Mouse (Mus musculus): ENCODE data around the gene Crb2. TPM values are rescaled to one million over a fixed set of nuclear protein-coding genes. Genes with fewer than 3 reads are reported as not detected.

The Crb2 gene
- total RNA-seq, 2 experiments from 2014 or later: 0.07 to 0.28 TPM

DNA sequence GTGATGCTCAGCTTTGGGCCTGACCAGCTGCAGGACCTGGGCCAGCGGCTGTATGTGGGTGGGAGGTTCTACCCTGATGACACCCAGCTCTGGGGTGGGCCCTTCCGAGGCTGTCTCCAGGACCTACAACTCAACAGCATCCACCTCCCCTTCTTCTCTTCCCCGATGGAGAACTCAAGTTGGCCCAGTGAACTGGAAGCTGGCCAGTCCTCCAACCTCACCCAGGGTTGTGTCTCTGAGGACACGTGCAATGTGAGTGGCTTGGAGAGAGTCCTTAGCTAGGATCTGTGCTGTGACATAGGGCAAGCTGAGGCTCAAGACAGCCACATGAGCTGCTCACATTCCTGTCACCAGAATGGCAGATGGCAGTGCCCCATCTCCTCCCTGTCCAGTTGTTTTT lies 15.3 kb downstream of the Crb2 start:
- intact Hi-C loops (cut with DNase I): no loop called here

GRCm38 (mm10) chr2:37796021-37796420 lies 20.0 kb downstream of the Crb2 start:
- intact Hi-C loops (cut with DNase I): no loop called here
- no peak for DNase-seq

More for the DNA sequence above, 15.3 kb downstream of the Crb2 start:
- no peak for DNase-seq

- intact Hi-C loops (cut with DNase I): no loop called here
Measured at GRCm38 (mm10) chr2:37797046-37797445, 21.0 kb downstream of the Crb2 start.

DNA sequence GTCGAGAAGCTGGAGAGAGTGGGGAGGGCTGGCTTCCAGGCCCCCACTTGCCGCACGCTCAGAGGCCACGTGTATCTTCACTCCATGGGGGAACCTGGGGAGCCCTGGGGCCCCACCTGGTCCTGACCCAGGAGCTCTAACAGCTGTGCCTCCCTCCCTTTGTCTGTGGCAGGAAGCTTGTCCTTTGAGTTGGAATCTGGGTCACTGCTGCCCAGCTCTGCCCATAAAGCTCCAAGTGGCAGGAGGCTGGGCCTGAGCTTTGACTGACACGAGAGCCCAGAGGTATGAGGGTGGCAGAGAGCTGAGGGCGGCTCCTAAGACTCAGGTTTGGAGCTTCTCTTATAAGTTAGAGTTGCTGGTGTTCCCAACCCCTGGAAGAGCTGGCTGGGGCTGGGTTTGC lies 23.1 kb downstream of the Crb2 start:
- intact Hi-C loops (cut with DNase I): no loop called here
- no peak for DNase-seq

More at GRCm38 (mm10) chr2:37797046-37797445, 21.0 kb downstream of the Crb2 start:
- DNase-seq: no peak

DNA sequence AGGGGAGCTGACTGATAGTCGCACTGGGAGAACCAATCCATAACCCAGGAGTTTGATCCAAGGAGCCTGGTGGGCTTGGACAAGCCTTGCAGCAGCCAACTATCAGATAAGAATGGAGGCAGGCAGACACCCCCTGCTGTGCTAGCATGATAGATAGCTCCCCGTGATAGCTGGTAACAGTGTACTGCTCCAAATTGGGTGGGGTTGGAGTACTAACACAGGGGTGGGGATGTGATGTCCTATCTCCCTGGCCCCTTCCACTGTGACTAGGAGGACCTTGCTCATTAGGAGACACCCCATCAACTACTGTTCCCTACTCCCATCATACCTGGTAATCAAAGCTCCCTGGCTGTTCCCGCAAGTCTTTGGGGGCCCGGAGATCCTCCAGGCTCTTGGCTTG lies 25.6 kb downstream of the Crb2 start:
- intact Hi-C loops (cut with DNase I): no loop called here
- DNase-seq: no peak

DNA sequence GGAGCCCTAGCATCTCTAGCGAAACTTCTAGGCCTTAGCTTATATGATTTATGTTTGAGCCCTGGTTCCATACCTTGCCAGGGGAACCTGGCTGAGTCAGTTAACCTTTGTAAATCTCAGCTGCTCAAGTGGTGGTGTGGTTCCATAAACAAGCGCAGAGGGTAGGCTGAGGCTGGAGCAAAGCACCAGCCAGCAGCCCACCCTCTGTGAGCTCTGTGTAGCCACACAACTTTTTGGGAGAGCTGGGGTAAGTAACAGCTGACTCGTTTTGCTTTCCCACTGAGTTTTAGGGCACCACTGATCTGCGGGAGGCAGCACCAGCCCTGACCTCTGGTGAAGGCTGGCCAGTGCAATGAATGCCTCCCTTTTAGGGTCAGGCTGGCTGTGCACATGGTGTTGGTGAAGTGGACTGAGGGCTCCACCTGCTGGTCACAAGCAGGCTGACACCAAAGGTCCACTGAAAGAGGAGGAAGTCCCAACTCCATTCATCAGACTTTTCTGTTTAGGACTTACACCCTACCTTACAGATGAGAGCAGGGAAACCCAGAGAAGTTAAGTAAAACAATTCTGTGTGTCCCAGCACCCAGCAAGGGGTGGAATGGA lies 26.7 kb downstream of the Crb2 start:
- DNase-seq: peak; percentile 34 to 48
- intact Hi-C loops (cut with DNase I): no loop called here

DNA sequence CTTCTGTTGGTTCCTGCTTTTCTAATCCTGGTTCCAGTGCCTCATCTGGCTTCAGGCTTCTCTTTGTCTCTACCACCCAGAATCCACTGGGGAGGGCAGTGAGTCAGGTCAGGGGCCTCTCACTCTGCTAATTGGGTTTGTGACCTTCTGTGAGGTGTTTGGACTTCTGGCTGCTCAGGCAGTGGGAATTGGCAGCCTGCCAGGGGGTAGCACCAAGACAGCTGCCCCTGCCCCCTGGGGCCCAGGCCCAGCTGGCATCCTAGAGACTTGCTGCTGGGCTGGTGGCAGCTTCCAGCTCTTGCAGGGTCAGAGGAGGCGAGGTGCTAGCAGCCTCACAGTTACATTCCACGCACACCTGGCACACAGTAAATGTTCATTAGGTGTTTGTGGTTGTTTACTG lies 35.6 kb downstream of the Crb2 start:
- DNase-seq: no peak
- intact Hi-C loops (cut with DNase I): no loop called here

DNA sequence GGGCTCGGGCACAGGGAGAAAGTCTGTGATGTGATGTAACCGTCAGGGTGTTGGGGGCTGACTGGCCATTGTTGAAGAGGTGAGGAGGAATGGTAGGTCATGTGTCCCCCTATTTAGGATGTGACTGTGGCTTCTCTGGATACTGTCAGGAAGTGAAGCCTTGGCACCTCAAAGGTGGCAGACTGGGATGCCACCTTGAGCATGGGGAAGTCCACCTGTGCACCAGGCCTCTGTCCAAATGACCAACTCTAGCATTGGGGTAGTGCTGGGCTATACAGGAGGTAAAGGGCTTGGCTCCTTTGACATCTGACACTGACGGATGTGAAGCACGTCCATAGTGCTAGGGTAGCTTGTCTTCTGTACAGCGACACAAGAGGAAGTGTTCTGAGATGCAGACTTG lies 36.4 kb downstream of the Crb2 start:
- DNase-seq: no peak

DNA sequence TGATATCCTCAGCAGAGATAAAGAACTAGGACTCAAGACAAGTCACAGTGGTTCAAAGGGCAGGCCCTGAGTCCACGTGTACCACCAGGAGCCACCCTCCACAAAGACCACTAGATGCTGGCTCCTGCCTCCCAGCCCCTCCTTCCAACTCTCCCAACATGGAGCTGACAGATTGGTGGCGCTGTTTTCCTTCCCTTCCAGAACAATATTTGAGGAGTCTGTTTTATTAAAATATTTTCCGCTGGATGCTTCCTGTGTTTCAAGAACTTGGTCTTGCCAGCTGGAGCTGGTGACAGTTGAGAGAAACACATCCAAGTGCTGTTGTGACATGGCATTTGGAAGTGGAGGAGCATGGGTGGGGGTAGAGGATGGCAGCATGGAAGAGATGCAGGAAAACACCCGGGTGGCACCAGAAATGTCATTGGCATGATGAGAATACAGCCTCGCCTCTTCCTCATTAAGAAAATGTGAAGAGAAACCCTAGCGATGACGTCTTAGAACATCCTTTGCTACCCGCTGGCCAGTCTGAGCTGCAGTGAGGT lies 38.8 kb downstream of the Crb2 start:
- DNase-seq: no peak

More for the DNA sequence above, 36.4 kb downstream of the Crb2 start:
- intact Hi-C loops (cut with DNase I): no loop called here

DNA sequence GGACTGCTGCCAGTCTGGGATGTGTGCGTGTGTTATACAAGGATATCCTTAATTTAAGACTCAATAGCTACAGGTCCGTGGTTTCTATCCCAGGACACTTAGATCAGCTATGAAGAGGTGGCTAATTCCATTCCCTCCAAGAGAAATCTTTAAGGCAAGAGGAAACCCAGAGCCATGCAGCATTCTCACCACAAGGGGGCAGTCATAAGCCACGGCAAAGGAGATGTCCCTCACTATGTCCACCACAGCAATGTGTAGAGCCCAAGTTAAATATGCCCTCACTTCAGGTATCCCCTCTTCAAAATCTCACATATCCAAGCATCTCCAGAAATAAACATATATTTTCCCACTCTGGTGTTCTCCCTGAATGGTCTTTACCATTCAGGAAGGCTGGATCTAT lies 39.6 kb downstream of the Crb2 start:
- intact Hi-C loops (cut with DNase I): loop anchor here (5.0 kb wide), 1 partner anchor 562 kb away; no protein-coding TSS in a partner anchor
- peak; percentile 47 to 60 for DNase-seq

More for the DNA sequence above, 38.8 kb downstream of the Crb2 start:
- intact Hi-C loops (cut with DNase I): loop anchor here (5.0 kb wide), 1 partner anchor 562 kb away; no protein-coding TSS in a partner anchor

- intact Hi-C loops (cut with DNase I): loop anchor here (5.0 kb wide), 1 partner anchor 558 kb away; no protein-coding TSS in a partner anchor
- no peak for DNase-seq
Measured at GRCm38 (mm10) chr2:37818761-37819525, 42.9 kb downstream of the Crb2 start.

GRCm38 (mm10) chr2:37819526-37820152 lies 43.6 kb downstream of the Crb2 start:
- no peak for DNase-seq
- intact Hi-C loops (cut with DNase I): loop anchor here (5.0 kb wide), 1 partner anchor 558 kb away; no protein-coding TSS in a partner anchor

GRCm38 (mm10) chr2:37822122-37822521 lies 46.1 kb downstream of the Crb2 start:
- no peak for DNase-seq
- intact Hi-C loops (cut with DNase I): no loop called here

DNA sequence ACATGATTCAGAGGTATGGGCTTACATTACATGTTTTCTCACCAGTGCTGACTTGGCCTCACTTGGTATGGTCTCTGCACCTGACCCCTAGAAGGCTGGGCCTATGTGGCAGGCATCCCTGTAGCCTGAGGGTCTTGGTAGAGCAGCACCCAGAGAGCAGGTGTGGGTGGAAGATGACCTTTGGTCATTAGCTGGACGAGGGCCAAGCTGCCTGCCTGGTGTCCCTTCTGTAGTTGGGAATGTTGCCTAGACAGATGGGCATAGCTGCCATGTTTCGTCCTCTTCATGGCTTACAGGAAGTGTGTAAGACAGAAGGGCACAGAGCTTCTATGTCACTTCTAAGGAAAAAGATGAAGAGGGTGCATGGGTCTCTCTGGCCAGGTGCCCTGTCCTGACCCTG lies 47.8 kb downstream of the Crb2 start:
- no peak for DNase-seq
- intact Hi-C loops (cut with DNase I): no loop called here

DNA sequence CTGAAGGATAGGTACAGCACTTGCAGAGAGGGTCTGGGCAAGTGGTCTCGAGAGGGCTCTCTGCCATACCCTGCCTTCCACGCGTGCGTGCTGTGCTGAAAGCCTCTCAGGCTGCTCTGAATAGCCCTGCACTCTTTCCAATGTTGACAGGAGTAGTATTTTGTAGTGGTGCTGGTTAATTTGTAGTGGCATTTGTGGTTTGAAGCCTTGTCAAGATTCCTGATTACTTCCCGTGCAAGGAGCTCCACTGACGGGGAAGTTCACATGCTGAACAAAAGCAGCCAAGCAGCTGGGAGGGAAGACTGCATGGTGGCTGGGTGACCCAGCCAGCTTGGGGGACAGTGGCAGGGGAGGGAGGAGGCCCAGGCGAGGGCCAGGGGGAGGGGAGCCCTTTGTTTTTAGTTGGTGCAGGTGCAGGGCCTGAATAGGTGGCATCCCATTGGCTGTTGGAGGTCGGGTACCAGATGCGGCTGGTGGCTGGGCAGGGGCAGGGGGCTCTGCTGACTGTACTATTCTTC lies 53.8 kb downstream of the Crb2 start:
- intact Hi-C loops (cut with DNase I): no loop called here
- DNase-seq: no peak

GRCm38 (mm10) chr2:37832253-37832652 lies 56.2 kb downstream of the Crb2 start:
- intact Hi-C loops (cut with DNase I): no loop called here
- no peak for DNase-seq

- intact Hi-C loops (cut with DNase I): loop anchor here (5.0 kb wide), 1 partner anchor 895 kb away; no protein-coding TSS in a partner anchor
- DNase-seq: no peak
Measured at GRCm38 (mm10) chr2:37836926-37837325, 60.9 kb downstream of the Crb2 start.

- DNase-seq: no peak
- intact Hi-C loops (cut with DNase I): loop anchor here (5.0 kb wide), 1 partner anchor 895 kb away; no protein-coding TSS in a partner anchor
Measured at GRCm38 (mm10) chr2:37837542-37837941, 61.5 kb downstream of the Crb2 start.

DNA sequence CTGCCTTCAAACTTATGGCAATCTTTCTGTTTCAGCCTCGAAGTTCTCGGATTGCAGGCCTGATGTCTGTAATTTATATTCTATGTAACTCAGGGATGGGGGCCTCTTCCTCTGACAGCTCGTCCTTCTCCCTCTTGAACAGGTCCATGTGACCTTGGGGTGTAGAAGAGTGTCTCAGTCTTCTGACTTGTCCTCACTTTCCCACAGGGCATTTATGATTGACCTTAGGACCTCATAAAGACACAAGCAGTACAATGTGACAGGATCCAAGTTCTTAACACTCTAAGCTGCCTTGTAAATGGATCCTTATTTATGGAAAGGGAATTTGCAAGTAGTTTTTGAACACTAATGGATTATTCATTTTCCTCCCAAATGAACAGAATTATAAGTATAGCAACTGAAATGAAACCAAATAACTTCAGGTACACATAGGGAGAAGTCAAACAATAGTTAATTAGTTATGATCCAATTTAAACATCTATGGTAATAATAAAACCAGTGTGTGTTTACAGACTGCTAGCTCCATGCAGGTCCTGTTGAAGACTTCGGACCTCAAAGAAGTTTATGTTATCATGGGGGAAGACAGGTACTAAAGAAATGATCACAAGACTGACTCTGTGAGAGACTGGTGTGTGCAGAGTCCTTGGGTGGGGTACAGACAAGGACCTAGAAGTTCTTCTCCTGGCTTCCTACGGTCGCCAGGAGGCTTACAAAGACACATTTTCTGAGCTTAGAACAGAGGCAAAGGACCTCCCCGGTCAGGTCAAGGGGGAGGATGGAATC lies 62.3 kb downstream of the Crb2 start:
- DNase-seq: no peak
- intact Hi-C loops (cut with DNase I): loop anchor here (5.0 kb wide), 1 partner anchor 894 kb away; no protein-coding TSS in a partner anchor

DNA sequence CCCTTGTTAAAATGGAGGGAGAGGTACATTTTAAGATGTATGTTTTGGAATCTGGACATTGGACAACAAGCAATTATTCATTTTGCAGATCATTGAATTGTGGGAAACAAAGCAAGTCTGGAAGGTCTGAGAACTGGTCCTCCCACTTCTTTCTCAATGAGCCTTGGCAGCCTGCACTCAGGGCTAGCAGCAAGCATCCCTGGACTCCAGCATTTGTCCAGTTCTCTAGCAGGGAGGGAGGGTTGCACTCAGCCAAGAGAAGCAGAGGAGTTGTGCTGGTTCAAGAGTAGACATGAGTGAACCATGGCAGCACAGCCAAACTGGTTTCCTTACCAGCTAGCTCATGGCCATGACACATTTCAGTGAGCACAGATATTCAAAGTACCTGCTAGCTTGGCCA lies 63.9 kb downstream of the Crb2 start:
- no peak for DNase-seq

More for the DNA sequence above, 63.9 kb downstream of the Crb2 start:
- intact Hi-C loops (cut with DNase I): loop anchor here (5.0 kb wide), 1 partner anchor 892 kb away; no protein-coding TSS in a partner anchor
